Mouse (Mus musculus) heart, postnatal 0 days (tissue): Measurements from ENCODE around the gene Cpm.

Source experiments
- CTCF ChIP-seq: IDR thresholded peaks from 2 replicates; pipeline ENCODE4 v1.5.1; 2016; ENCODE audit warnings: antibody characterized with exemption, control low read depth, low read depth
- EP300 ChIP-seq: IDR thresholded peaks from 2 replicates; pipeline ENCODE4 v1.6.1; 2016; ENCODE audit warnings: antibody characterized with exemption, low read depth

- TF ChIP-seq CTCF (no peak), EP300 (no peak)
Measured at GRCm38 (mm10) chr10:117687577-117687976, 58.3 kb downstream of the Cpm start.
